Mouse (Mus musculus): Measurements from ENCODE around the gene Nup133.

DNA sequence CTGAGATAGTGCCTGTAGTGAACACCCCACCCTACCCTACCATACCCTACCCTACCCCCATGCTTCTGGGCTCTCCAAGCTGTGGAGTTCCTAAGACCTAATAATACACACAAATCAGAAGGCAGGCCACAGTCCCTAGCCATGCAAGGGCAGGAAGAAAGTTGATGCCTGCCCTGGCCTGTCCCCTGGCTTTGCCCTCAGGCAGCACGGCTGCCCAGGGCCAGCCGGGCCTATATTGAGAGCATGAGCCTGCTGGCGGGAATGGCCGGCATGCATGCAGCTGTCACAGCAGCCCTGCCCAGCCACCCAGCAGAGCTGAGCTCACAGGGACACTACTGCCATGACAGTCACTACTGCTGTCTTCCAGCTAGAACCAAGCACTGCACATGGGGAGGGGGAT lies 66.0 kb downstream of the Nup133 start:
- TF ChIP-seq POLR2A (IDR thresholded peaks at IDR 0.05; ENCODE audit: control insufficient read depth in 1 of 2, insufficient read depth in 1 of 2, low read depth in 1 of 2, low read length in 2 of 2, poor library complexity in 1 of 2), result no peak
- no peak for TF ChIP-seq EP300 (IDR thresholded peaks at IDR 0.05; ENCODE audit: low read depth in 1 of 2, low read length in 2 of 2)
- TF ChIP-seq CTCF (IDR thresholded peaks at IDR 0.05 in 2 of 3, conservative IDR thresholded peaks at IDR 0.05 in 1 of 3; ENCODE audit: control insufficient read depth in 1 of 3, insufficient read depth in 1 of 3, low read depth in 2 of 3, low read length in 3 of 3, poor library complexity in 1 of 3, severe bottlenecking in 1 of 3), result no peak
- TF ChIP-seq USF1 (IDR thresholded peaks at IDR 0.05; ENCODE audit: low read depth, low read length), result no peak
- TF ChIP-seq CHD2 (IDR thresholded peaks at IDR 0.05; ENCODE audit: low read length), result no peak
- TF ChIP-seq NELFE (IDR thresholded peaks at IDR 0.05; ENCODE audit: low read depth, low read length), result no peak
- TF ChIP-seq POLR2AphosphoS5 (IDR thresholded peaks at IDR 0.05; ENCODE audit: borderline replicate concordance, low read depth, low read length), result no peak
